Mouse (Mus musculus): ENCODE results near the gene Mmrn2.

GRCm38 (mm10) chr14:34401135-34401534 is 25.9 kb downstream of the Mmrn2 start:
- TF ChIP-seq CTCF (IDR thresholded peaks at IDR 0.05; ENCODE audit: low read depth, low read length) (peak; percentile 100), EP300 (IDR thresholded peaks at IDR 0.05; ENCODE audit: insufficient read depth, low read depth, low read length) (0 out of 2 replicates have a peak, but pooled peaks have one; percentile 47), POLR2A (IDR thresholded peaks at IDR 0.05; ENCODE audit: insufficient read depth, low read length) (no peak)

All from ES-Bruce4 (cell line).